Mouse (Mus musculus) Patski (cell line): ENCODE measurements around the gene Fam198a. TPM values are rescaled to one million over a fixed set of nuclear protein-coding genes. Genes with fewer than 3 reads are reported as not detected.

ENCODE experiments used
- ATAC-seq: fragments of 100-300 bp; one replicate; pipeline ENCODE4 v1.8.0; 2021
- CTCF ChIA-PET: fragments of 350-600 bp; sonication (Branson Sonifier 250); formaldehyde crosslinking; loops from one replicate; lab custom pipeline; 2022; ENCODE audit warnings: inconsistent platforms; lab: Charles Lee
- POLR2A ChIA-PET: fragments of 350-600 bp; sonication (Branson Sonifier 250); formaldehyde crosslinking; loops from one replicate; lab custom pipeline; 2022; ENCODE audit warnings: antibody characterized with exemption, inconsistent platforms; lab: Charles Lee
- DNase-seq: peaks from one replicate; pipeline ENCODE4 v3.0.0-alpha.2; 2011; ENCODE audit warnings: low read depth, low spot score
- H3K27me3 ChIP-seq: fragments of 371-371 bp; one replicate; pipeline ENCODE4 v1.5.1; 2021
- CTCF ChIP-seq: fragments of 100-300 bp; IDR thresholded peaks from one replicate; pipeline ENCODE4 v1.5.1; 2021
- in situ Hi-C: fragments of 300-500 bp; cut with MboI; formaldehyde crosslinking; loops from 3 replicates; pipeline ENCODE4 v1.11.1; 2018; ENCODE audit warnings: low pct_unique_long_range_greater_than_20kb, mixed read lengths
- polyA plus RNA-seq: library from polyadenylated mRNA; unstranded; gene quantifications from one replicate; pipeline ENCODE4 v1.2.3, GENCODE M21; 2021

Gene Fam198a
- 0.23 TPM for polyA plus RNA-seq

DNA sequence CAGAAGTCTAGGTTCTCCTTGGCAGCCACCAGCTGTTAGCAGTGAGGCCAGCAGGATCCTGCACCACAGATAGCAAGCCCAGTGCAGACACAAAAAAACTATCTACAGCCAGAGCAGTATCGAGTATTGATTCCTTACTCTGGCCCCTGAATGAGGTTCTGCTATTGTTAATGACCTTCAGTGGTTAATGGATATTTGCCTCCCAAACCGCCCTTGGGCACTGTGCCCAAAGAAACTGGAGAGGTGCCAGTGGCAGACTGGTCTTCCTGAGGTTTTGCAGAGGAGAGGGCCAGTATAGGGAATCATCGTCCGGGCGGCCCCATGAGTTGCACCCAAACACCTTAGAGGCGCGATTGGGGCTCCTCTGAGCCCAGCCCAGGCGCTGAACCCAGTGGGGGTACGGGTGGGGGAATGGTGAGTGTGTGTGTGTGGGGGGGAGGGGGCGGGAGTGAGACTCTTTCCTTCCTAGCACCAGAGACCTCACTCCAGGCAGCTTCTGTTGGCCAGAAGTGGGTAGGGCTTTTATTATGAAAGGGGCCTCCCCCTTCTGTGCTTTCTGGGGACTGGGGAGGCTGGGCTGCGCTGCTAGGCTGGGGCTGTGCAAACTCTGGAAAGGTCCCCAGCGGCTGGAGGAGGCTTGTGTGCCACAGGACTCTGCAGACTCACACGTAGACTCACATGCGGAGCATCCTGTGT, at the start of gene Fam198a:
Gene Fam198a (plus strand): TSS at position 571 of the 696 bp plus-strand sequence.
- DNase-seq (no peak), ATAC-seq (peak; percentile 11)
- ChIA-PET CTCF (no interaction called here), POLR2A (no interaction called here)
- no peaks in the 10 kb centered on the region for H3K27me3 ChIP-seq
- no peak for TF ChIP-seq CTCF
- in situ Hi-C loops = no loop called here

- no peak for TF ChIP-seq CTCF
- peaks cover 17% of the 10 kb centered on the region for H3K27me3 ChIP-seq
- in situ Hi-C loops = no loop called here
- ATAC-seq (no peak), DNase-seq (no peak)
- ChIA-PET POLR2A (interaction anchor here (1.0 kb wide), 1 partner anchor 215 kb away, joined by 3 read pairs; the partner anchor contains the start of gene Snrk), CTCF (interaction anchor here (1.4 kb wide), 1 partner anchor 26 kb away, joined by 4 read pairs; no protein-coding TSS in a partner anchor)
These were observed 48.8 kb upstream of the Fam198a start for GRCm38 (mm10) chr9:121901710-121902700.

DNA sequence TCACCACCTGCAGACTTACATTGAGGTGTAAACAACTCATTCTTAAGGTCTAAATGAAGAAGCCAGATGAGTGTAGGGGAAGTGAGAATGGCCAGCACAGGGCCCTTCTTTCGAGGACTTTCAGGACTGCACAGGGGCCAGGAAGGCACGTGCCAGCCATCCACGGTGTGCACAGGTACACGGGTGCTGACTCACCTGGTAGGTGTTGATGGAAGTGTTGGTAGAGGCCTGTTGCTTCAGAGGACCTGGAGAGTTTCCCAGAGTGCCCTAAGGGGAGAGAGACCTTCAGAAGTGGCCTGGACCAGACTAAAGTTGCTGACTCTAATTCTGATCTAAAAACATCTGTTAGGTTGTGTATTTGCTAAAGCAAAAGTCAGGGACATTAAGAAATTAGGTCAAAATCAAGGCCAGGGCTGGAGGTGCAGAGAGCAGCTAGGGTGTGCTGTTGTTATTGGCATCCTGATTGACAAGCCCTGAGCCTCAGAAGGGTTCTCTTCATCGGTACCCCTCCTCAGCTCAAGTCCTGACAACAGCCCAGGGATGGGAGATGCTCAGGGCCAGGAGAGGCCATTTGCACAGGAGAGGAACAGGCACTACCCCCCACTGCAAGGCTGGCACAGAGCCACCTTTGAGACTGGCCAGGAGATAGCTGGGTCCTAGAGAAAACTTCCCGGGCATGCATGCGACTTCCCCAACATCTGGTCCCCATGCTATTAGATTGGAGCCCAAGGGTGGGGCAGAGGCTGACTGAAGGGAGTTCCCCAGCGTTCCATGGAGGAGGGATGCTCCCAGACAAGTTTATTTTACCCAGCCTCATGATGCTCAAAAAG, 47.1 kb upstream of the Fam198a start:
- DNase-seq (no peak), ATAC-seq (no peak)
- peaks cover 18% of the 10 kb centered on the region for H3K27me3 ChIP-seq
- ChIA-PET POLR2A (no interaction called here), CTCF (no interaction called here)
- in situ Hi-C loops = no loop called here
- TF ChIP-seq CTCF = no peak

DNA sequence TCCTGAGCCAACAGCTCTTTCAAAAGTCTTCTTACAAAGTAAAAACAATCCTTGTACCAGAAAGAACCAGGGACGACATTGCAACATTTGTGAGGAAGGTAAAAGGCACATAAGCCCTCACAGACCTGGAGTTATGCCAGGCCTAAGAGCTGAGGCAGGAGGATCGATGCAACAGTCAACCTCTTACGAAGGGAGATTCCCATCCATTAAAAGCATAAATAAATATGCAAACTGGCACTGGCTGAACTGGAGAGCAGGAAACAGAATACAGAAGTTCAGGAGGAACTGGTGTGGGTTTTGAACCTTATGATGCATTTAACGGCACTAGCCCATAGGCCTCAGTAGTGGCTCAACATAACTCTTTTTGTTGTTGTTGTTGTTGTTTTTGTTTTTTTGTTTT, 46.5 kb upstream of the Fam198a start:
- ChIA-PET CTCF (no interaction called here), POLR2A (no interaction called here)
- no peak for TF ChIP-seq CTCF
- ATAC-seq = no peak
- DNase-seq = no peak
- H3K27me3 ChIP-seq = peaks cover 24% of the 10 kb centered on the region
- in situ Hi-C loops = no loop called here

- ChIA-PET POLR2A (no interaction called here), CTCF (no interaction called here)
- in situ Hi-C loops = no loop called here
- no peak for DNase-seq
- ATAC-seq = no peak
- TF ChIP-seq CTCF = no peak
- H3K27me3 ChIP-seq = peaks cover 26% of the 10 kb centered on the region
These were observed 45.8 kb upstream of the Fam198a start for GRCm38 (mm10) chr9:121904946-121905345.

DNA sequence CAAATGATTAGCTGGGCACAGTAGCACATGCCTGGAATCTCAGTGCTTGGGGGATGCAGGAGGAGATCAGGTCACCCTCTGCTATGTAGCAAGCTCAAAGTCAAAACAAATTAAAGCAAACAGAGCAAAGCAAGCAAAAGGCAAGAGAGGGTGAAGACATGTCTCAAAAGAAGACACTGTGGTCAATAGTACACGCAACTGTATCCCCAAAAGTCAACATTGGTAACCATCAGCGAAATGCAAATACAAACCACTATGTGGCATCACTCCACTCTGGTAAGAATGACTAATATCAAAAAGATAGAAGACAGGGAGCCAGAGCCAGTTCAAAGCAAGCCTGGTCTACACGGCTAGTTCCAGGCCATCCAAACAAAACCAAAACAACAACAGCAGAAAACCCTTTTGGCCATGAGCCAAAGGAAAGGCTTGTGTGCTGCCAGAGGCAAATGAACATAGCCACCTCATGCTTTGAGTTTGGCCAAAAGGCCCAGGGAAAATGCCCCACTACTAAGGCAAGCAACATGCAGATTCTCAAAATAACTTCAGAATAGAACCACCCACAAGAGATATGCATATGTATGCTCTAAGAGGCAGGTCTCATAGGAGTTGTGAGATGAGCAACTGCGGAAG, 45.1 kb upstream of the Fam198a start:
- ATAC-seq = no peak
- no peak for DNase-seq
- no peak for TF ChIP-seq CTCF
- H3K27me3 ChIP-seq = peaks cover 26% of the 10 kb centered on the region
- in situ Hi-C loops = no loop called here
- ChIA-PET POLR2A (no interaction called here), CTCF (no interaction called here)

DNA sequence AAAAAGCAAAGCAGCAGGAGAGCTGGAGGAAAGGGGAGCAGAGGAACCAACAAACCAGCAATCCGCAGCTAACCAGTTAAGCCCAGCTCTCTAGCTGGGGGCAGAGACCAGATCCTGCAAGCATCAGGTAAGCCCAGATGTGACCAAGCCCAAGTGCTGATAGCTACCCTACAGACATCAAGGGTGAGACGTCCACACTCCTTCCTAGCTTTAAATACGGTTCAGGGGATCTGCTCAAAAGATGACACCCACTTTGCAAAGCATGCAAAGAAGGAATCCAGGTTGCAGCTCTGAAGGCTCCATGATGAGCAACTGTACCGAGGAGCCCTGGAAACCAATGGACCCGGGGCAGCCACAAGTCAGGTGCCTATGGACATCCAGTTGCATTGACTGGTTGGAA, 44.3 kb upstream of the Fam198a start:
- no peak for TF ChIP-seq CTCF
- ATAC-seq = no peak
- POLR2A ChIA-PET = no interaction called here
- in situ Hi-C loops = no loop called here
- no peak for DNase-seq
- CTCF ChIA-PET = no interaction called here
- H3K27me3 ChIP-seq = peaks cover 30% of the 10 kb centered on the region

- in situ Hi-C loops = no loop called here
- DNase-seq (no peak), ATAC-seq (no peak)
- peaks cover 26% of the 10 kb centered on the region for H3K27me3 ChIP-seq
- TF ChIP-seq CTCF = no peak
- CTCF ChIA-PET = no interaction called here
- POLR2A ChIA-PET = no interaction called here
These were observed 43.3 kb upstream of the Fam198a start for GRCm38 (mm10) chr9:121907356-121908070.

- ChIA-PET CTCF (no interaction called here), POLR2A (no interaction called here)
- DNase-seq (no peak), ATAC-seq (no peak)
- in situ Hi-C loops = no loop called here
- H3K27me3 ChIP-seq = peaks cover 23% of the 10 kb centered on the region
- TF ChIP-seq CTCF = no peak
These were observed 42.5 kb upstream of the Fam198a start for GRCm38 (mm10) chr9:121908321-121908720.

DNA sequence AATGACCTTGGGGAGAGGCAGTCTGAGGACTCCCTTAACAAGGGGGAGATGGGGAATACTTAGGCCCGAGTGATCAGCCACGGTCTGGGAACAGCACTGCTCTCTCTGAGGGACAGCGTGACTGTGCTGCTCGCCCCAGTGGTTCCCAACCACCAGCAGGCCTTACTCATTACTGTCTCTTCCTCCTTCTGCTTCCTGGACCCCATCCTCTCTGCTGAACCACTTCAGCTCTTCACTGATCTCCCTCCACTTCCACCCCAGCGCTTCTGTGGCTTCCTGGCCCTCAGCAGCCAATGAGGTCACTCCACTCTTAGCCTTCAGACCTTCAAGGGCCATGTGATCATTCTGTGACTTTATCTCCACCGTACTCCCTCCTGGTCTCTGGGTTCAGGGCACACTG, 41.2 kb upstream of the Fam198a start:
- CTCF ChIA-PET = no interaction called here
- in situ Hi-C loops = no loop called here
- peaks cover 23% of the 10 kb centered on the region for H3K27me3 ChIP-seq
- DNase-seq = no peak
- no peak for TF ChIP-seq CTCF
- ATAC-seq = no peak
- POLR2A ChIA-PET = no interaction called here
